Mouse (Mus musculus) embryo, embryonic 11.5 days (tissue): ENCODE measurements around the gene Ptprn.
"Not testable (repeated sequence)": the region's sequence is repeated elsewhere in the genome, so short reads cannot be mapped to it uniquely, and the experiment has no call there.

Source experiments
- DNase-seq: peaks from one replicate; pipeline ENCODE4 v3.0.0-alpha.2; 2012; ENCODE audit warnings: low read depth, low spot score

Gene Ptprn

DNA sequence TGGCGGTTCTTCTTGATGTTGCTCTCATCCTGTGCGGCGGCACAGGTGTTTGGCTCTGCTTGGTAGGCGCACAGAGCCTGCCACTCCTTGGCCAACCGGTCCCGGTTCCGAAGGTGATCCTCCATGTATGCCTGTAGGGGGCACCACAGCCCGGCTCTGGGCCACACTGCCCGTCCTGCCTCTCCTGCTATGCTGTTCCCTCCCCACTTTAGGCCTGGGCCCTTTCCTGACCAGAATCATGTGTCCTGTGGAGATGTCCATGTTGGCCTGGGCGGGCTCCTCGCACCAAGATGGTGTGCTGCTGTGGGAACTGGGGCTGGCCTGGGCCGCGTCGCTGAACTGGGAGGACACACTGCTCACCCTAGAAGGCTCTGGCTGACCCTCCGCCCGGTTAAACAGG is 11.3 kb downstream of the Ptprn start:
- DNase-seq: no peak

DNA sequence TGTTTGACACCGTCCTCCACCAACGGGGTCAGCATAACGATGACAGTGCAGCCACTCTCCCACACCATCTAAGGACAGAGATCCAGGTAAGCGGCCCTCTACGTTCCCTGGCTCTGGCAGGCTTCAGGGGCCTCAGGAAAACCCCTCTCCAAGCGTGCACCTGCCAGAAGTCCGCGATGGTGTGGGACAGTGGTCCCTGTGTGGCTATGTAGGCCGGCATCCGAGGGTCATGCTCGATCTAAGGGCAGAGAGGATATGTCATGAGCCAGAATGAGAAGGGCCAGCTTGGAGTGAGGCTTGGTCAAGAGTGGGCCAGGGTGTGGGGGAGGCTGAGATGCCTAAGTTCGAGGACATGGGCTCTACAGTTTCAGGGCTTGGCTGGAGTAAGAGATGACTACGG is 12.0 kb downstream of the Ptprn start:
- DNase-seq: no peak

DNA sequence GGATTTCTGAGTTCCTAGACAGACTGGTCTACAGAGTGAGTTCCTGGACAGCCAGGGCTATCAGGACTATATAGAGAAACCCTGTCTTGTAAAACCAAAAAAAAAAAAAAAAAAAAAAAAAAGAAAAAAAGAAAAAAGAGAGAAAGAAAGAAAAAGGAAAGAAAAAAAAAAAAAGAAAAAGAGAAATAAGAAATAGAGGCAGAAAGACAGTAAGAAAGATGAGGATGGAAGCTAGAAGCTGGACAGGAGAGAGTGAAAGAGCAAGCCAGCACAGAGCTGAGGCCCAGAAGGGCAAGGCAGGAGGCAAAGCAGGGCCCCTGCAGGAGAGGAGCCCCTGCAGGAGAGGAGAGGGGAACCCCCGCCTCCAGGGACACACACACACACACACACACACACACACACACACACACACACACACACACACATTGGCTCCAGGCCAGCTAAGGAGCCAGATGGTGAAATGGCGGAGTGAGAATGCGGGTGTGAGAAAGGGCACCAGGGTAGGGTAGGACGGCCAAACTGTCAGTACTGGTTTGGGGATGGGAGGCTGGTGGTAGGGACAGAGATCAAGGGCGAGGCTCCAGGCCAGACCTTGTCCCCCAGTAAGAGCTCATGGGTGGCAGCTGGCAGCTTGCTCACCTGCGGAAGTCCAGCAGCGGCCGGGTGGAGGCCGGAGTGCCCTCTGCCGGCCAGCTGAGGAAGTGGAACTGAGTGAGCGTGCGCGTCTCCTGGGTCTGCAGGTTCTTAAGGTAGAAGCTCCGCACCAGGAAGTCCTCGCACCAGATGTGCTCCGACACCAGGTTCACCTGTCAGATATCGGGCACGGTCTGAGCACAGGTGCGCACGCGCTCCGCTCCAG is 13.0 kb downstream of the Ptprn start:
- peak; percentile 62 for DNase-seq

DNA sequence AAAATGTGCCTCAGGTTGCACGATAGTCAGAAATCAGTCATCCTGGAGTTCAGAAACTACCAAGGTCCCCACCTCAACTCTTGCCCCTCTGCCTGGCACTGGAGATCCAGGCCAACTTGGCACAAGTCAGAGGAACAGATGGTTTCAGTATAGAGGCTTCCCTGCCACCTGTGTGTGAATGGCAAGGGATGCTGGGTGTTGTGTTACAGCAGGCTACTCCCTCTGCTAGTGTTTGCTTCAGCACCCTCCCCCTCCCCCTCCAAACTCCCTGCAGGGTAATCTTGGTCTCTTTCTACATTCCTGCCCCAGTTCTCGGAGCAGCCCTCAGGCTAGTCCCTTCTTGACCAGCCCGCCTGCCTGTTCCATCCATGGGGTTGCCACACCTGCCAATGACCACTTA is 13.8 kb downstream of the Ptprn start:
- DNase-seq: no peak

DNA sequence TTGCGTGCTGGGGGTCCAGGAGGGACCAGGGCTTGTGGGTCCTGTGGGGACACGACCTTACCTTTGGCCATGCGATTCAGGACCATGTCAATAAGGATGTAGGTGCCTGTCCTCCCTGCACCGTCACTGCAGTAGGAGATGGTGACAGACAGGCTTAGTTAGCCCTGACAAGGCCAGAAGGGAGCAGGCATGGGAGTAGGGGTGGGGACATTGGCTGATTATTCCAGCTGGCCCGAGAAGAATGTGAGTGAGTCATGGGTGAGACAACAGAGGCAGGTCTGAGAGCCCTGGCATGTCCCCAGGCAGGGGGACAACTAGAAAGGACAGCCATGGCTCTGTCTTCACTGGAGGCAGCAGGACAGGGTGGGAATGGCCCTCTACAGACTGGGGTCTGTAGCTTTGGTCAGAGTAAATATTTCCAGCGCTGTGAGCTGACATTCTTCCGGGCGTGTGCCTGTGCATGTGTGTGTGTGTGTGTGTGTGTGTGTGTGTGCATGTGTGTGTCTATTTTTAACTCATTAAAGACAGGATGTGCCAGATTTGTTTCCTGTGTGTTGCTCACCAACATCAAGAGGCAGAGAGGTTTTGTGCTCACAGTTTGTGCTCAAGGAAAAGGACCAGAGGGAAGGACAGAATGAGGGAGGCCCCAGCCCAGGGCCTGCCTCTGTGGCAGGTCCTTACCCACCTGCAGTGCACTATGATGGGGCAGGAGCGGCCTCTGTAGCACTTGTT is 16.1 kb downstream of the Ptprn start:
- DNase-seq: no peak

DNA sequence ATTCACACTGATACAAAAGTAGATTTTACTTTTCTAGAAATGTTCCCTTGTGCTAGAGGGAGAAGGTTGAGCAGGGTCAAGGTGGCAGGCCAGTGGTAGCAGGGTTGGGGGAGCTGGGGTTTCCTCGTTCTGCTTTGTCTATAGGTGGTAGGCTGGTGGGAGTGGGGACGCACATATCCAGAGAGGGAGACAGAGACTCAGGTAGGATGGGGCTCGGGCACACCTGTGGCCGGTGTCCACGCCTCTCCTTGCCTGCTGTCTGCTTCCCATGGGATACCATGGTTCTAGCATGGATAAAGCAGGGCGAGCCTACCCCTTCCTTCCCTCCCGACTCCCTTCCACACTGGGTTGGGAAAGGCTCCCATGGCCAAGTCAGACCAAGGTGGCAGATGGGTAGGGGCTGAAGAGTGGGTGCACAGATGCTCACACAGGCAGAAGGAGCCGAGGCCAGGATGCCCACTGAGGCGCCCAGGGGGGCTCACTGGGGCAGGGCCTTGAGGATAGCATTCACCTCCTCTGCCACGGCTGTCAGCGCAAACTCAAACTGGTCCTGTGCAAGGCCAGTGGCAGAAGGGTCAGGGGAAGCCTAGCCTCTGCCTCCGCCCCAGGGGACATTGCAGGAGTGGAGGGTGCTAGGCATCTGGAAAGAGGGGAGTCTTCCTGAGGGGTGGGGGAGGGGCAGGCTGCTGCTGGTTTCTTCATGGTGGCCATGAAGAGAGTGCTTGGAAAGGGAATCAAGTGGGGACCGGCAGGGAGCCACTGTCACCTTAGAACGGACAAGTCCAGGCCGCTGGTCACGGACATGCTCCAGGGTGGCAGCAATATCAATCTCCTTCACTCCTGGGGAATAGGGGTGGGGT is 17.0 kb downstream of the Ptprn start:
- no peak for DNase-seq

DNA sequence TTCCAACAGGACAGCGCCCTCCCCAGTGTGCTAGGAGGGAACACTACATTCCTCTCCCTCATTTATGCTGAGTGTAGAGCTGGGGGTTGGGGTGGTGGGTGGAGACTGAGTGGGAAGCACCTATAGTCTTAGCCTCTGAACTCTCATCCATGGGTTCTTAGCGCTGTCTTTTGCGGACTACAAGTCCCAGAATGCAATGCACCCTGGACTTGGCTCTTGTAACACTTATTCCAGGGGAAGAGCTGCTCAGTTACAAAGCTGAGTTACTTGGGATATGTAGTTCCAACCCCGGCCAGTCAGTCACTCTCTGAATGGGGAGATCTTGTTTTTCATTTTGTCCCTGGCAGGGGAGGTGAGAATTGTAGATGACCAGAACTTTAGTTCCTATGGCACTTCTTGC is 19.5 kb downstream of the Ptprn start:
- peak; percentile 37 for DNase-seq

DNA sequence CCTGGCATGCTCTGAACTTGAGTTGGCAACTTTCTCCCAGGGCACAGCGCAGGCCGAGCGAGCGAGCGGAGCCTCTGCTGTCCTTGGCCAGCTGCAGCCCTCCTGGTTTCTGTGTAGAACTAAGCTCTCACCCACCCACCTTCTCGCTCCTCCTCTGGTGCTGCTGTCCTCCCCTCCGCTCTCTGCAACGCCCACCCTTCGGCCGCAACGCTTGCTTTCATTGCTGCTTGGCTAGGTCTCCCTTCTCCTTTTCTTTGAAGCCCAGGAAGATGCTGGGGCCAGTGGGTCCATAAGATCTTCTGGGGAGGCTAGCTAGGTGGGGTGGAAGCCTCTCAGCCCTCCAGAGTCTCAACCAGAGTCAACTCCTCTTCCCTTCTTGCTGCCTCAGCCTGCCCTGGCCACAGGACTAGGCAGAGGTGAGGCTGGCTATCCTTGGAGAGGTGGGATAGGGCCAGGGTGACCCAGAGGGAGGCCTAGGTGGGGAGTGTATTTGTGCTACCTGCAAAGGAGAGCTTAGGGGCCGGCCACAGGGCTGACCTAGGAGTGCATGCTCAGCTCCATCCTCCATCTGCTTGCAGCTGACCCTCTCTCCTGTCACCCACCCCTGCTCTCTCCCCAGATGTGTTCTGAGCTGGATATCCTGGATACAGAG is 20.0 kb downstream of the Ptprn start:
- no peak for DNase-seq

DNA sequence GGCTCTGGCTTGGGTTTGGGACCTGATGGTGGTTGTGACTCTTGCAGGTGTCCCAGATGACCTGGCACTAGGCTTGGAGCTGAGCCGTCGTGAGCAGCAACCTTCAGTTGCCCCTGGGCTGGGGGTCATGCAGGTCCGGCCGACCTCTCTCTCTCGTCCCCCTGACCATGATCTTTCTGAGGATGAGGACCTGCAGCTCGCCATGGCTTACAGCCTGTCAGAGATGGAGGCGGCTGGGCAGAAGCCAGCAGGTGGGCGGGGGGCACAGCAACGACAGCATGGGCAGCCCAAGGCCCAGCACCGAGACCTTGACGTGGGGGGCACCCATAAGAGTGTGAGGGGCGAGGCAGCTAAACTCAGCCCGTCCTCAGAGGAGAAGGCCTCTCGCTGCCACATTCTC is 20.9 kb downstream of the Ptprn start:
- no peak for DNase-seq

DNA sequence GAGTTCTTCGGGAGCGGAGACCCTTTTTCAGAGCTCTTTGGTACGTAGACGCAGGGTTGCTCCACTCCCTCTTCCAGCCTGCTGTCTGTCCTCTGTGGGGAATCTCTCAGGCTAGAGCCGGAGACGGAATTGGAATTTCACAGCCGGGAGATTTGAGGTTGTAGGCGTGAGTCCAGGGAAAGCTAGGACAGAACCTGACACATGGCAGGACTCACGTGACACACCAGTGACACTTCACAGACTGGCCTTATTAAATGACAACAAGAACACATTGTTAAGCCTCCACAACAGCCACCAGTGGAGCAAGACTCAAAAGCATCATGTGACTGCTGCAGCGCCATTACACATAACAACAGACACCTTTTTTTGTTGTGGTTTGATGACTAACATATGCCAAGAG is 24.7 kb downstream of the Ptprn start:
- no peak for DNase-seq

DNA sequence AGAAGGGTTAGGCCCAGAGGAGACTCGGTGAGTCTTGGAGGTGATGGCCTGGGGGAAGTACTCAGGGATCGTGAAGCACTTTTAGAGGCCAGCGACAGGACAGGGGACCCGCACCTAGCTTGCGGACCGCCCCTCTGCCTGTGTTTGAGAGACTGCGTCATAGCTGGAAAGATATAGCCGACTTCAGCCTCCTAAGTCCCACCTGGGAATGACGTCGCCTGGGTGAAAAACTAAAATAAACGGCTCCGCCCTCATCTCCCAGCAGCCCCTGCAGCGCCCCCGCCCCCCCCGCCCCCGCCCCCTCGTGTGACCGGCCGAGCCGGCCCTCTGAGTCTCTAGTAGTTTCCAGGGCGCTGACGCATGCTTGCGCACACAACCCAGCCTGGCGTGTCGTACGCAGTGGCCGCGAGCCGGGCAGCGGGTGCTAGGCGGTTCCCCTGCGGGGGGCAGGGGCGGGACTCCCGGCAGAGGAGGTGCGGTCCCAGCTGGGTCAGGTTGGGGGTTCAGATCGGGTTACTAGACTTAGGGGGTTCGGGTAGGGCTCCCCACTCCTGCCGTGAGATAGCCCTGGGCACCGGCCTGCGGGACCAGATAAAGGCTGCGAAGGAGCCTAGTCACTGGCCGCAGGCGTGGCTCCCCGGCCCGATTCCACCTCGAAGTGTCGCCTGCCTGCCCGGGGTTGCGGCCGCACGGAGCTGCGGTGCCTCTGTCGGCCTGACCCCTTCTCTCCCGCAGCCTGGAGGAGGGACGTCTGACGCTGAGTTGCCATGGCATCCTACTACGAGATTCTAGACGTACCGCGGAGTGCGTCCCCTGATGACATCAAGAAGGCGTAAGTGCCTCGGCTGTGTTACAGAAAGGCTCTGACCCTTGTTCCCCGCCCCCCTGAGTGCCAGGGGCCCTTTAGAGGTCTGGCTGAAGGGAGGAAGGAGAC is 27.9 kb downstream of the Ptprn start, which contains the start of gene Dnajb2:
TSS of gene Dnajb2 (plus strand) at position 290 of the 934 bp plus-strand sequence.
- DNase-seq: peak; percentile 56

DNA sequence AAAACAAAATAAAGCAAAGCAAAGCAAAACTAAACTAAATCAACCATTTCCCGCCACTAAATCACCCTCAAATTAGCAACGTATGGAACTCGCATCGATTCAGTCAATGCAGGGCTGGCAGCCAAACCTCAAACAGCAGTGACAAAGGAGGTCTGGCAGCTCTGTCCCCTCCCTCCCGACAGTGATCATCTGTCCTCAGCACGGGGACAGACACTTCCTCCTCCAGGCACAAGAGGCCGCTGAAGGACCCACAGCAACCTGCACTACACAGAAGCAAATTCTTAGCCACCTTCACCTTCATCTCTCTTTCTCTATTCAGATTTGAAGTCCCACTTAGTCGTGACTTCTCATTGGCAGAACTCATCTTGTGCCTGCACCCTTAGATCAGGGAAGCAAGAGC is 29.7 kb downstream of the Ptprn start:
- peak; percentile 22 for DNase-seq

DNA sequence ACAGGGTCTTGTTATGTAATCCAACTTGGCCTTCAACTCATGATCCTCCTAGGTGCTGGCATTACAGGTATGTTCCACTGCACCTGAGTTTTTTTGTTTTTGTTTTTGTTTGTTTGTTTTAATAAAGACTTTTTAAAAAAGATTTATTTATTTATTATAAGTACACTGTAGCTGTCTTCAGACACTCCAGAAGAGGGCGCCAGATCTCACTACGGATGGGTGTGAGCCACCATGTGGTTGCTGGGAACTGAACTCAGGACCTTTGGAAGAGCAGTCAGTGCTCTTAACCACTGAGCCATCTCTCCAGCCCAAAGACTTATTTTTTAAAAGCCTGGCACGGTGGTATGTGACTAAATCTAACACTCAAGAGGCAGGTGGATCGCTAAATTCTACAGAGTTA is 31.8 kb downstream of the Ptprn start:
- DNase-seq: not testable (repeated sequence)

DNA sequence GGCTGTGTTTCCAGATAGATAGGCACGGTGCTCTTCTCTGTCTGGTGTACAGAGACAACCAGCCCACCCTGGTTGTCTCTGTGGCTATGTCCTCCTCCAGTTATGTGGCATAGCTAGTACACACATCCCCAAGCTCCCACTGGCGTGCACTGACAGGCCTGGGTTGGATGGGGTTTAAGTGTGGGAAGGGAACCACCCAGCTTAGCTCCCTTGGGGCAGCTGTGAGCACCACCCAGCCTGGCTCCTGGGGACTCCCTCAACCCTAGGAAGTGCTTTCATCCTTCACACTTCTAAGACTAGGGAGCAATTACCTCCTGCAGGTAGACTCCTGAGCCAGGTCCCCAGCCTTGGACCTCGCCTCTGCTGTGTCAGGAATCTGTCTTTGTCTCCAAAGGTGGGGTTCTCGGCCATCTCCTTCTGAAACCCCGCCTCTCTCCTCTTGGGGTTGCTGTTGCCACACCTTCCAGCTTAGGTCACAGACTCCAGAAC is 32.6 kb downstream of the Ptprn start, which contains the start of gene A630095N17Rik:
TSS of gene A630095N17Rik (minus strand) at position 439 of the 489 bp plus-strand sequence.
- DNase-seq: no peak

DNA sequence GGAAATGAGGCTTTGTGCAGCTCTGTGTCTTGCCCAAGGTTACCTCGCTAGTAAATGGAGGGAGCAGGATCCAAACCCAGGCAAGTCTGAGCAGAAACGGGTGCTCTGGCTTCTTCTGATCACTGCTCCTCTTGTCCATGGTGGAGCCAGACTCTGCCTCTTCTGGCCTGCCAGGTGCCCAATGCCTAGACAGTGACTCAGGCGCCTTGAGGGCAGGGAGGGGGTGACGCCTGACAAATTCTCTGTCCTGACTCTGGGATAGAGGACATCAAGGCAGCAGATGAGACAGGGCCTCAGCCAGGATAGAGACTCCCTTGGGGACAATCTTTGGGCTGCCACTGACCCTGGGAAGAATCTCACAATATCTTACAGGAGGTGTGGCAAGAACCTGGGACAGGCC is 33.1 kb downstream of the Ptprn start:
- DNase-seq: no peak

DNA sequence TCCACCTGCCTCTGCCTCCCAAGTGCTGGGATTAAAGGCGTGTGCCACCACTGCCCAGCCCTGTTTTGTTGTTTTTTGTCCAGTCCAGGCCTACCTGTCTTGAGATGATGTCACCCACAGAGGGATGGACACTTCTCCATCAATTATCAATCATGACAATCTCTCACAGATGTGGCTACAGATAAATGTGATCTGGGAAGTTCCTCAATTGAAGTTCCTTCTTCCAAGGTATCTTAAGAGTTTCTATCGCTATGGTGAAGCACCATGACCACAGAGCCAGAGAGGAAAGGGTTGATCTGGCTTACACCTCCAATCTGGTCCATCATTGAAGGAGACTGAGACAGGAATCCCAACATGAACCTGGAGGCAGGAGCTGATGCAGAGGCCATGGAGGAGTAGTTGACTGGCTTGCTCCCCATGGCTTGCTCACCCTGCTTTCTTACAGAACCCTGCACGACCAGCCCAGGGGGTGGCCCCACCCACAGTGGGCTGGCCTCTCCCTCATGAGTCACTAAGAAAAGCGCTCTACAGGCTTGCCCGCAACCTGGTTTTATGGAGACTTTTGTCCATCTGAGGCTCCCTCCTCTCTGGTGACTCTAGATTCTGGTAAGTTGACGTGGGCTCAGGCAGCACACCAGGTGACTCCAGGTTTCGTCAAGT is 33.8 kb downstream of the Ptprn start:
- no peak for DNase-seq

DNA sequence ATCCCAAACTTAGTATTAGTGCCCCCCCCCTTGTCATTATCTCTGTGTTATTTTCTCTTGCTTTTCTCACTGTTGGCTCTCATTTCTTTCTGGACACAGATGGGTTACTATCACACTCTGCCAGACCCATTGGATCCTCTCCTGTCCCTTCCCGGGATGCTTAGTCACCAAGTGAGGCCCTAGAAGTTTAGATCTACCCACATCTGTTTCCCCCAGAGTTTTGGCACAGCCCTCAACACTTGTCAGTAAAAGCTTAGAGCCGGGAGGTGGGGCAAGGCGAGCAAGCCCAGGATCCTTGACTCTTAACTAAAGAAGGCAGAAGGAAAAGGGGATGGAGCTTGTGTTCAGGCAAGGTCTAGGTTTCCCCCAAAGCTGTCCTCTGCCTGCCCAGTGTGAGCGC is 35.1 kb downstream of the Ptprn start:
- DNase-seq: no peak

DNA sequence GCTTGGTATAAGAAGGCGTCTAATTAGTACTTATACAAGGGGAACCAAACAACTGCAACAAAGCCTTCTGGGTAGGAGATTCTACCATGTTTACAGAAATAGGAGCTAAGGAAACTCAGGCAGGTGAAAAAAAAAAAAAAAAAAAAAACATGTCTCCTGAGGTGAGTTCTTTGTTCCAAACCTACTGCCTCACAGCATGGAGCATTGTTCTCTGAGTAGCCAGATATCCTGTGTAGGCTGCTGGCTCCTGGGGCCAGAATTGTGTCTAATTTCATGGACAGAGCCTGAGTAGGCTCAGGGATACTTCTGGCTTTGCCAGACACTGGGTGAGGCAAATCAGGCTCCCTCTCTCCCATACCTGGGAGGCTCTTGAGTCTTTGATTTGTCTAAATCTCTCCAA is 36.6 kb downstream of the Ptprn start:
- no peak for DNase-seq

DNA sequence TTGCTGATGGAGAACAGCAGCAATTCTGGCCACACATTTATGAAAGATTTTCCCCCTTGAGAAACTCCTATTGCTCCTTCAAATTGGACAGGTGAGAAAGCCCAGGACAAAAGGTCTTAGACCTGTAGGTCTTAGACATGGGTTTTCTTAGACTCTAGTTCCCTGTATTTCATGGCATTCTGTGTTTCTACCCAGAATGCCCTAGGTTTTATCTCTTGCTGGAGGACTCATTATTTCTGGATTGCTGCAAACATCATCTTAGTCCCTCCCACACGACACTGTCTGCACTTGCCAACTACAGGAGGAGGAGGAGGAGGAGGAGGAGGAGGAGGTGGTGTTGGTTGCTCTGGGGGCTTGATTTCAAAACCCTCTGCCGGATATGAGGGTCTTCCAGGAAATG is 38.2 kb downstream of the Ptprn start:
- no peak for DNase-seq

DNA sequence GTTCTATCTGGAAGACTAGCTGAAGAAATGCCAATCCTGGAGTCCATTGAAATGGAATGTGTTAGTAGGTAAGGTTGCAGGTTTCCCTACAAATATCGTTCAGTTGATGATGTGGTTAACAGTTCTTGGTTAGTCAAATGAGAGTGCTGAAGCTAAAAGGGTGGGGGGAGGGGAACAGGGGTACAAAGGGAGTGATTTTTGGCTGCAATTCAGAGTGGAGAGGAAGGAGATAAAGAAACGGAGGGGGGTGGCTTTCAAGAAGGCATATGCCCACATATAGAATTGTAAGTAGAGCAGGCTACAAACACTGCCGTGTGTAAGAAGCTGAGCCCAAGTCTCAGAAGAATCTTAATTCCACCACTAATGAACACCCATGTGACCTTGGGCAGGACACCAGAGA is 38.8 kb downstream of the Ptprn start:
- DNase-seq: no peak
